Mouse (Mus musculus) hindbrain, embryonic 16.5 days (tissue): ENCODE results near the gene Tjp2. TPM values are rescaled to one million over a fixed set of nuclear protein-coding genes. Genes with fewer than 3 reads are reported as not detected.
"Not testable (repeated sequence)": the region's sequence is repeated elsewhere in the genome, so short reads cannot be mapped to it uniquely, and the experiment has no call there.

Experiments used
- ATAC-seq: fragments of 200-750 bp; cut with Nextera tagmentation; 2 replicates; pipeline ENCODE4 v1.8.0; 2017; ENCODE audit warnings: moderate TSS enrichment, moderate library complexity
- H3K27ac ChIP-seq: fragments of 300-500 bp; sonication (generic); 2 replicates; pipeline ENCODE4 v1.5.1; 2014; ENCODE audit warnings: low read depth, mild to moderate bottlenecking, control low read depth, low read length, moderate library complexity
- H3K27me3 ChIP-seq: fragments of 300-500 bp; sonication (generic); replicated peaks from 2 replicates; pipeline ENCODE4 v1.6.1; 2014; ENCODE audit warnings: low read length; ENCODE audit not compliant: control insufficient read depth, insufficient read depth
- H3K36me3 ChIP-seq: fragments of 300-500 bp; sonication (generic); 2 replicates; pipeline ENCODE4 v1.6.1; 2014; ENCODE audit warnings: mild to moderate bottlenecking, low read length, moderate library complexity, mixed read lengths; ENCODE audit not compliant: control insufficient read depth, insufficient read depth
- H3K4me1 ChIP-seq: fragments of 300-500 bp; sonication (generic); 2 replicates; pipeline ENCODE4 v1.6.1; 2014; ENCODE audit warnings: low read depth, low read length; ENCODE audit not compliant: control insufficient read depth, insufficient read depth
- H3K4me2 ChIP-seq: fragments of 300-500 bp; sonication (generic); 2 replicates; pipeline ENCODE4 v1.6.1; 2014; ENCODE audit warnings: mild to moderate bottlenecking, low read length, control low read depth, moderate library complexity
- H3K4me3 ChIP-seq: fragments of 300-500 bp; sonication (generic); 2 replicates; pipeline ENCODE4 v1.5.1; 2014; ENCODE audit warnings: mild to moderate bottlenecking, low read length, control low read depth, moderate library complexity
- H3K9ac ChIP-seq: fragments of 300-500 bp; sonication (generic); 2 replicates; pipeline ENCODE4 v1.6.1; 2014; ENCODE audit warnings: low read depth, mild to moderate bottlenecking, control low read depth, low read length, moderate library complexity
- H3K9me3 ChIP-seq: fragments of 300-500 bp; sonication (generic); 2 replicates; pipeline ENCODE4 v1.6.1; 2014; ENCODE audit warnings: mild to moderate bottlenecking, low read length, moderate library complexity; ENCODE audit not compliant: control insufficient read depth
- WGBS: fragments of 180-500 bp; shearing (Covaris S2); extraction: QIAGEN DNeasy Blood & Tissue Kit; methylation state at CpG from one replicate; pipeline ENCODE4 v1.1.7; 2014; 5-methylcytosine and 5-hydroxymethylcytosine counted together
- polyA plus RNA-seq: library from polyadenylated mRNA; unstranded; fragments of >200 nt; fragmentation: Nextera tagmentation; extraction: Ambion mirVana; gene quantifications from 2 replicates; pipeline ENCODE4 v1.2.1, GENCODE M21; 2015

Tjp2 gene
- polyA plus RNA-seq, 1 experiment from 2014 or later: 10.1 TPM

DNA sequence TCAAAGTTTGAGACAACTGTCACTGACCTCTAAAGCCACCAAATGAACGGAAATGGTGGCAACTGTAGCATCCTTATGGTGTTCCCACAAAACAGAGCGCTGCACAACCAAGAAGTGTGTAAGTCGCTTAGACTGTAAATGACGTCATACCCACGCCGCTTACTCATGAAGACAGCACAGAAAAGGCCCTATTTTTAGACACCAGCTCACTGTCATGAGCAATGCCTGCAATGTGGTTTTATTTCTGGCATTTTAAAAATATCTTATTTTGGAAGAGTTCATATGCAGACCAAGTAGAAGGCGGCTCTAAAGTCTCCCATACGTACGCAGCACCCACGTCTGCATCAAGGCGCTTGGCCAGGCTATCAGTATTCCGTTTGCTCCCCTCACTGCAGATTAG lies 117.1 kb downstream of the Tjp2 start:
- Histone ChIP-seq H3K4me2 (no peak overlapping the region), H3K9ac (no peak overlapping the region), H3K4me1 (no peaks in the 10 kb centered on the region), H3K9me3 (no peaks in the 10 kb centered on the region), H3K27ac (no peak overlapping the region), H3K27me3 (no peaks in the 10 kb centered on the region), H3K36me3 (peaks cover 5% of the 10 kb centered on the region; the same call in 1 of the 2 replicates), H3K4me3 (no peak overlapping the region)
- 91% methylated on average over 12 of the region's 12 CpGs for WGBS
- no peak for ATAC-seq

DNA sequence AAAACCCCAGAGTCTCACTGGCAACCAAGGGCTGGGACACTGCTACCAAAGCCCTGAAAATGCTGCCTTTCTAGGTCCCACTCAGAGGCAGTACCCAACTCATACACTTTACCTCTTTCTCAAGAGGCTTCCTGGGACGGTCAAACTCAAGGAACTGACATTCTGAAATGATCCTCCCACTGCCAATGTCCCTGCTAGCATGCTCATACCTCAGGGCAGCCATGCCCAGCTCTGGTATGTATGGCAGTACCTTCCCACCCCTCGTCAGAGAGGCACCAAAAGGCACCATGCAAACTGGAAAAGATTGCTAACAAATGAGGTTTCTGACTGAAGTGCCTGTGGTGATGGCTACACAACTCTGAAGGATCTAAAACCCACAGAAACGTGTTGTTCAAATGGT lies 121.0 kb downstream of the Tjp2 start:
- WGBS: 81% methylated on average over 3 of the region's 3 CpGs

GRCm38 (mm10) chr19:24102562-24103126 lies 122.2 kb downstream of the Tjp2 start:
- ATAC-seq: no peak
- no peaks in the 10 kb centered on the region for H3K27me3 ChIP-seq
- H3K9ac ChIP-seq: no peak overlapping the region
- 88% methylated on average over 10 of the region's 10 CpGs for WGBS
- no peak overlapping the region for H3K4me2 ChIP-seq
- H3K36me3 ChIP-seq: peaks cover 2% of the 10 kb centered on the region; the same call in 1 of the 2 replicates
- H3K9me3 ChIP-seq: no peaks in the 10 kb centered on the region
- no peak overlapping the region for H3K4me3 ChIP-seq
- no peak overlapping the region for H3K27ac ChIP-seq
- no peaks in the 10 kb centered on the region for H3K4me1 ChIP-seq

More for the DNA sequence above, 121.0 kb downstream of the Tjp2 start:
- Histone ChIP-seq H3K27ac (no peak overlapping the region), H3K36me3 (peaks cover 5% of the 10 kb centered on the region; the same call in 1 of the 2 replicates), H3K9ac (no peak overlapping the region), H3K4me3 (no peak overlapping the region), H3K27me3 (no peaks in the 10 kb centered on the region), H3K4me2 (no peak overlapping the region), H3K4me1 (no peaks in the 10 kb centered on the region), H3K9me3 (no peaks in the 10 kb centered on the region)
- no peak for ATAC-seq

GRCm38 (mm10) chr19:24101183-24101582 lies 123.6 kb downstream of the Tjp2 start:
- Histone ChIP-seq H3K36me3 (no peaks in the 10 kb centered on the region), H3K4me3 (no peak overlapping the region), H3K27ac (no peak overlapping the region), H3K27me3 (no peaks in the 10 kb centered on the region), H3K9me3 (no peaks in the 10 kb centered on the region), H3K4me2 (no peak overlapping the region), H3K9ac (no peak overlapping the region), H3K4me1 (no peaks in the 10 kb centered on the region)
- WGBS: 77% methylated on average over 6 of the region's 6 CpGs
- no peak for ATAC-seq

DNA sequence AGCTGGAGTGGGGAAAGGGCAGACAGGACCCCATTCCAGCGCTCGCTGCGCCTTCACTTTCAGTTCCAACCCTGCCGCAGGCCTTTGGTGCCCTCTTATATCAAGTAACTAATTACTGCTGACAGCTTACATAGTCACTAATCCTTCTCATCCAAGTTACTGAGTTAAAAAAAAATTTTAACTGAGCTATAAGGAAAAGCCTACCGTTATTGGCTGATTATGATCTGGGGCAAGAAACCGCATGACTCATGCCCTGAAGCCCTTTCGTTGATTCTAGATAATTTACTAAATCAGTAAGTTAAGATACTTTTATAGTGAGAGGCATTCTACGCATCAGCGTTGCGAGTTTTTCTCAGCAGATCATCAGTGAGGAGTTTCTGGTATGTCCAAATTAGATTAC lies 126.1 kb downstream of the Tjp2 start:
- Histone ChIP-seq H3K4me3 (no peak overlapping the region), H3K9ac (no peak overlapping the region), H3K4me1 (no peaks in the 10 kb centered on the region), H3K27me3 (no peaks in the 10 kb centered on the region), H3K4me2 (no peak overlapping the region), H3K36me3 (no peaks in the 10 kb centered on the region), H3K27ac (no peak overlapping the region), H3K9me3 (no peaks in the 10 kb centered on the region)
- no peak for ATAC-seq
- WGBS: 85% methylated on average over 10 of the region's 10 CpGs

GRCm38 (mm10) chr19:24097666-24098455 lies 127.0 kb downstream of the Tjp2 start:
- no peaks in the 10 kb centered on the region for H3K4me1 ChIP-seq
- 84% methylated on average over 16 of the region's 16 CpGs for whole genome bisulfite sequencing
- no peaks in the 10 kb centered on the region for H3K9me3 ChIP-seq
- no peak overlapping the region for H3K27ac ChIP-seq
- no peak overlapping the region for H3K4me3 ChIP-seq
- no peak for ATAC-seq
- no peaks in the 10 kb centered on the region for H3K27me3 ChIP-seq
- H3K9ac ChIP-seq: no peak overlapping the region
- no peaks in the 10 kb centered on the region for H3K36me3 ChIP-seq
- H3K4me2 ChIP-seq: no peak overlapping the region

DNA sequence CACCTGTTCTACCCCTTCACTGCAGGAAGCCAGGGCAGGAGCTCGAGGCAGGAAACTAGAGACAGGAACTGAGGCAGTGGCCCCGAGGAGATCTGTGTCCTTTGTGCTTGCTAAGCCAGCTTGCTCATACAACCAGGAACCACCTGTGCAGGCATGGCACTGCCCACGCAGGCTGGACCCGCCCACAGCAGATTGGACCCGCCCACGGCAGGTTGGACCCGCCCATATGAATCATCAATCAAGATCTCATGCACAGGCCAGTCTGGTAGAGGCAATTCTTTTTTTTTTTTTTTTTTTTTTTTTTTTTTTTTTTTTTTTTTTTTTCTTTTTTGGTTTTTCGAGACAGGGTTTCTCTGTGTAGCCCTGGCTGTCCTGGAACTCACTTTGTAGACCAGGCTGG lies 132.8 kb downstream of the Tjp2 start:
- H3K9me3 ChIP-seq, H3K36me3 ChIP-seq, H3K4me1 ChIP-seq, H3K27me3 ChIP-seq, H3K4me2 ChIP-seq, ATAC-seq, H3K27ac ChIP-seq, H3K9ac ChIP-seq, H3K4me3 ChIP-seq: not testable (repeated sequence)
- 80% methylated on average over 8 of the region's 8 CpGs for WGBS

GRCm38 (mm10) chr19:24090366-24090765 lies 134.5 kb downstream of the Tjp2 start:
- Histone ChIP-seq H3K9ac (no peak overlapping the region), H3K4me2 (no peak overlapping the region), H3K4me1 (no peaks in the 10 kb centered on the region), H3K27ac (no peak overlapping the region), H3K4me3 (no peak overlapping the region), H3K36me3 (no peaks in the 10 kb centered on the region), H3K9me3 (no peaks in the 10 kb centered on the region), H3K27me3 (no peaks in the 10 kb centered on the region)
- ATAC-seq: no peak
- 94% methylated on average over 2 of the region's 2 CpGs for WGBS

GRCm38 (mm10) chr19:24085306-24085705 lies 139.5 kb downstream of the Tjp2 start:
- Histone ChIP-seq H3K4me3 (no peak overlapping the region), H3K36me3 (no peaks in the 10 kb centered on the region), H3K9me3 (no peaks in the 10 kb centered on the region), H3K9ac (no peak overlapping the region), H3K4me1 (no peaks in the 10 kb centered on the region), H3K4me2 (no peak overlapping the region), H3K27ac (no peak overlapping the region), H3K27me3 (no peaks in the 10 kb centered on the region)
- 63% methylated on average over 2 of the region's 2 CpGs for WGBS
- no peak for ATAC-seq
